Mouse (Mus musculus): ENCODE results near the gene Epha1.

The Epha1 gene

GRCm38 (mm10) chr6:42354076-42355019 lies 18.7 kb downstream of the Epha1 start:
- DNase-seq (ENCODE audit: extremely low read depth, low read depth, low spot score), result no peak

DNA sequence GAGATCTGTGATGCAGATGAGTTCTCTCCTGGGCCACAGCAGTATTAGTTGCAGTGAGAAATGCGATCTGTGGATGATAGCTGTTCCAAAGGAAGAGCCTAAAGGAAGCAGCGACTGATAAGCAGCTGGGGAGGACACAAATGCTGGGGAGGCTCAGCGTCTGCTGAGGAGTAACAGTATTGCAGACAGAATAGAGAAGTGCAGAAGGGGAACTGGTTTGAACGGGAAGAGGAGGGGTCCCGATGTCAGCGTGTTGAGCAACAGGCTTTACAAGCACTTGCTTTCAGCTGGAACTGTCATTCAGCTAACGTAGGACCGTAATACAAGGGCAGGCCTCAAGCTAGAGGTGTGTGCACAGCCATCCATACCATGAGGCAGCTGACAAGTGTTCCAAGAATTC lies 19.9 kb downstream of the Epha1 start:
- no peak for DNase-seq (ENCODE audit: extremely low read depth, low read depth, low spot score)

GRCm38 (mm10) chr6:42352486-42352846 lies 20.6 kb downstream of the Epha1 start:
- DNase-seq (ENCODE audit: extremely low read depth, low read depth, low spot score), result no peak

- no peak for DNase-seq (ENCODE audit: extremely low read depth, low read depth, low spot score)
These were observed 21.1 kb downstream of the Epha1 start for GRCm38 (mm10) chr6:42351776-42352485.

DNA sequence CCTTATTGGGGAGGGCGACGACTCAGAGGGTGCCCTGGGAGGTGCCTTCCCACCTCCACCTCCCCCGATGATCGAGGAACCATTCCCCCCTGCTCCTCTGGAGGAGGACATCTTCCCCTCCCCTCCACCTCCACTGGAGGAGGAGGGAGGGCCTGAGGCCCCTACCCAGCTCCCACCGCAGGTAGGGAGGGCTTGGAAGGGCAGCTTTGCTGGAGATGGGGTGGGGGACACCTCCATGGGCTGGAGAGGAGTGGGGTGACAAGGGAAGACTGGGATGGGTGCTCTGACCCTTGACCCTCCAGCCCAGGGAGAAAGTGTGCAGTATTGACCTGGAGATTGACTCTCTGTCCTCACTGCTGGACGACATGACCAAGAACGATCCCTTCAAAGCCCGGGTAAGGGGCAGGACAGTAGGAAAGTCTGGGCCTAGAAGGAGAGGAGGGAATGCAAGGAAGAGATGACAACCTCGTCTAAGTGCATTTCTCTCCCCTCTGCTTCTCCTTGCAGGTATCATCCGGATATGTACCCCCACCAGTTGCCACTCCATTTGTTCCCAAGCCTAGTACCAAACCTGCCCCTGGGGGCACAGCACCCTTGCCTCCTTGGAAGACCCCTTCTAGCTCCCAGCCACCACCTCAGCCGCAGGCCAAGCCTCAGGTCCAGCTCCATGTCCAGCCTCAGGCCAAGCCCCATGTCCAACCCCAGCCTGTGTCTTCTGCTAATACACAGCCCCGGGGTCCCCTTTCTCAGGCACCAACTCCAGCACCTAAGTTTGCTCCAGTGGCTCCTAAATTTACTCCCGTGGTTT lies 21.9 kb downstream of the Epha1 start:
- DNase-seq (ENCODE audit: extremely low read depth, low read depth, low spot score), result no peak

GRCm38 (mm10) chr6:42350021-42350967 lies 22.8 kb downstream of the Epha1 start:
- DNase-seq (ENCODE audit: extremely low read depth, low read depth, low spot score), result no peak

DNA sequence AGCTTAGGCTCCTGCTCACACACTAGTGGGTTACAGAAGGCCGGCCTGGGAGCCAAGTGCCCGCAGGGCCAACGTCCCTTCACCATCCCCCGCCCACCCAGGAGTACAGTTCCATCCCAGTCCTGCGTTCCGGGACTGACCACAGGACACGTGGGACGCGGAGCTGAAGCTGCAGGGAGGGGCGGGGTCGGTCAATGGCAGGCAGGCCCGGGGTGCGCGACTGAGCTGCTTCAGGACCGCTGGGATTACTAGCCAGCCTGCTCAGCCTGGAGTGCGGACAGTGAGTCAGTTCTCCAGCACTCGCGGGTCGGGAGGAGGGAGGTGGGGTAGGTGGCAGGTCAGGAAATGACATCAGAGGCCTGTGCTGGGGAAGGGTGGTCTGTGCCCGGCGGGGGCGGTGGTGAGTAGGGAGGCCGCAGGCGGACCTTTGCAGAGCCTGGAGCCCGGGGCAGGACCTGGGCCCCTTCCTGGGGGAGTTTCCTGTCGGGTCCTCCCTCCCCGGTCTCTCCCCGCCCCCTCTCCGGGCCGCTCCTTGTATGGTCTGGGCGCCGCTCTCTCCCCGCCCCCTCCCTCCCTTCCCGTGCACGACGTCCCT lies 23.5 kb downstream of the Epha1 start, which contains the start of gene Zyx:
Zyx (plus strand) TSS at position 205 of the 595 bp plus-strand sequence.
- DNase-seq (ENCODE audit: extremely low read depth, low read depth, low spot score), result no peak

DNA sequence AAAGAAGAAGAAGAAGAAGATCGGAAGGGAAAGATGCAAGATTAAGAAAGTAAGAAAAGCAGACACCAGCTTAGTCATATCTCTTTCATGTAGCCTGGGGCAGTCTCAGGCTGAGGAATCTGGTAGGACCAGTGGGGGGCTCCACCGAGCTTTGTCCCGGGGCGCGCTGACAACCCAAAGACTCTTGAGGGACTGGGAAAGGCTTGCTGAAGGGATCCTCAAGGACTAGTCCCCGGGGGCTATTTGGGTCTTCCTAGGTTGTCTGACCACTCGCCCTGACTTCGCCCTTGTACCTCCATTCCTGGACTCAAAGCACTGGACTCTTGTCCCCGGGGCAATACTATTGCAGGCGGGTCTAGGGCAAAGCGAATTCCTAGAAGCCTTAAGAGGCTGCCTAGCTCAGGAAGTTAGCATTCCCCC lies 24.1 kb downstream of the Epha1 start:
- DNase-seq (ENCODE audit: extremely low read depth, low read depth, low spot score), result no peak

- DNase-seq (ENCODE audit: extremely low read depth, low read depth, low spot score), result no peak
These were observed 24.6 kb downstream of the Epha1 start for GRCm38 (mm10) chr6:42348281-42349005.

GRCm38 (mm10) chr6:42344255-42344654 lies 28.8 kb downstream of the Epha1 start:
- DNase-seq (ENCODE audit: extremely low read depth, low read depth, low spot score), result no peak

DNA sequence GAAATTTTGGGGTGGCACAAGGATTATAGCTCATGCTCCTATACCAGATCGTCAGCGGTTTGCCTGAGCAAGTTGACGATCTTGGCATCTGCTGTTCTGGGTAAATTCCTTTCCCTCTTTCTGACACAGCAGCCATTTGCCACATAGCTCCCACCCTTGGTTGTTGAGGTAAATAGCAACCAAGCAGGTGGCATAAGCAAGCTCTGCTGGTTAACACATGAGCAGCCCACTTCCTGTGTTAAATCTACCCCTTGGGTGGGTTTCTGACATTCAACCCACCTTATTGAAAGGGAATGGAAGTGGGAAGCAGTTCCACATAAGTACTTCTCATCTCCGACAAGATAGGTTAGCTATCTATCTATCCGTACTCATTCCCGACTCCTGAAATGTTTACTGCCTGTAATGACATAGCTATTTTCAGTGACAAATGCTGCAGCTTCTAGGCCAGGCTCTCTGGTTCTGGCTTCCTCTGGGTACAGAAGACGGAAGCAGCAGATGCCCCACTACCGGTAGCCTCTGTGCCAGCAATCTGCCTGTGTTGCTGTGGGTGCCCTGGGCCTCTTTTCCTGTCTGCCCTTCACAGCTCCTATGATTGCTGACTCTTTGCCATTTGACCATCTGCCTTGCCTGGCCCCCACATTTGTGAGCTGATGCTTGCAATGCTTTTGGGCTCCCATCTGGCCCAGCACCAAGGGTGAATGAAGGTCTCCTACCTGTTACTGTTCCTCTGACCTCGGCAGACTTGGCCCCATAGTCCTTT lies 29.5 kb downstream of the Epha1 start:
- DNase-seq (ENCODE audit: extremely low read depth, low read depth, low spot score), result no peak

DNA sequence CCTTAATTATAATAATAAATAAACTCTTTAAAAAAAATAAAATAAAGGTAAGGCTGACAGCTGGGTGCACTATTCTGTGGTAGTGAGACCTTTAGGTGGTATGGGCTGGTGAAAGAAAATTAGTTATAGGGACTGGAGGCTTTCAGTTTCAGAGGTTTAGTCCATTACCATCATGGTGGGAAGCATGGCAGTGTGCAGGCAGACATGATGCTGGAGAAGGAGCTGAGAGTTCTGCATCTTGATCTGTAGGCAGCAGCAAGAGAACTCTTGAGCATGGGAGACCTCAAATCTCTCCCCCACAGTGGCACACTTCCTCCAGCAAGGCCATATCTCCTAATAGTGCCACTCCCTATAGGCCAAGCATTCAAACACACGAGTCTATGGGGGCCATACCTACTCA lies 30.9 kb downstream of the Epha1 start:
- DNase-seq (ENCODE audit: extremely low read depth, low read depth, low spot score), result no peak

DNA sequence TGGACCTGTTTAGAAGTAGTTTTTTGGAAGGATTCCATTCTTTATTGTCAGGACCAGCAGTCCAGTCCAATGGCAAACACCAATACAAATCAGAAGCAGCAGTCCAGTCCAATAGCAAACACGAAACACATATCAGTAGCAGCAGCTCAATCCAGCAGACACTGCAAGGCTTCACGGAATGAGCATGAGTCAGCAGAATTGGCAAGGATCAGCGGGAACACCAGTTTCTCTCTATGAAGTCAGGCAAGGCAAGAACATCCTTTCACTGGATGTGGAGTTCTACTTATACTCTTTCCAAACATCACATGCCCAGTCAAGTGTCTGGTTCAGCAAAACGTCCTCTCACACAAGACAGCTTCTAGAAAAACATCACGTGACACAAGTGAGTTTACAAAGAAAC lies 33.1 kb downstream of the Epha1 start:
- DNase-seq (ENCODE audit: extremely low read depth, low read depth, low spot score), result no peak

DNA sequence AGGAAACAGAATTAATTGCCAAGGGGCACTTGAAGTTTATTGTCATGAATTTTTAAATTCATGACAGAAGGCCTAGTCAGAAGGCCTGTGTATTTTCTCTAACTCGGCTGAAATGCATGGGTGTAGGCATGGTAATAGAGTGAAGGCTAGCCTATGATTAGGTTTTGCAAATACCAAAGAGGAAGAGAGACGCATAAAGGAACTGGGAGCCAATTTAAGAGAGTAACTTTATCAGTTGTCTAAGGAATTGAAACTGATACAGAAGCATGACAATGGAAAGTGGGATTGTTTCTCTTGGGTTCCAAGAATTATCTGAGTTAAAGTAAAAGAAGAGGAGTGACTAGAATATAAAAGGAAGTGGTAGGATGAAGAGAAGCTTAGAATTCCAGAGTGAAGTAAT lies 33.9 kb downstream of the Epha1 start:
- no peak for DNase-seq (ENCODE audit: extremely low read depth, low read depth, low spot score)

- DNase-seq (ENCODE audit: extremely low read depth, low read depth, low spot score), result no peak
These were observed 42.1 kb downstream of the Epha1 start for GRCm38 (mm10) chr6:42330946-42331345.

DNA sequence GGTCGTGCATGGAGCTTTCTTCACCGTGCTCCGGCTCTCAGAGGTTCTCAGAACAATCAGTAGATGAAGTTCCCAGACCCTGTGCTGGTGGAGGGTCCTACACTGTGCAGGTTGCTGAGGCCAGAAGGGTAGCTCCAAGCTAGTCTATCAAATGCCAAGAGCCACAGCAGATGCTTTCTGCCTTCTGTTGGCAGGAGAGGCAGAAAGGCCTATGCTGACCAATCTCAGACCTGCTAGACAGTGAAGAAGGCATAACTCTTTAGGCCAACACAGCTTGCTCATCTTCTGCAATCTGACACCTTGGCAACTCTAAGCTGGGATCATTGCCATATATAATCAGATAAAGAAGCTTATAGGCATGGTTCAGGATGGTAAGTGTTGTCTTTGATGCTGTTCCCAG lies 42.9 kb downstream of the Epha1 start:
- no peak for DNase-seq (ENCODE audit: extremely low read depth, low read depth, low spot score)

DNA sequence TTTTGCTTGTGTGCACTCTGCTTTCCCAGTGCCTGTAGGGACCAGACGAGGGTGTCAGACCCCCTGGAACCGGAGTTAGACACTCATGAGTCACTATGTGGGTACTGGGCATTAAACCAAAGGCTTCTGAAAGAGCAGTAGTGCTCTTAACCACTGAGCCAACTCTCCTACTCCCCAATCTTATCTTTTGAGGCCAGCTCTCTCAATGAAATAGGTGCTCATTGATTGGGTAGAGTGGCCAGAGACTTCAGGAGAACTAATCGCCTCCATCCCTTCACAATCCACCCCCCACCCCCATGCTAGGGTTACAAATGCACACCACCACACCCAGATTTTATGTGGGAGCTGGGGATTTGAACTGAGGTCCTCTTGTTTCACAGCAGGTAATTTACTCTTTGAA lies 44.3 kb downstream of the Epha1 start:
- no peak for DNase-seq (ENCODE audit: extremely low read depth, low read depth, low spot score)

DNA sequence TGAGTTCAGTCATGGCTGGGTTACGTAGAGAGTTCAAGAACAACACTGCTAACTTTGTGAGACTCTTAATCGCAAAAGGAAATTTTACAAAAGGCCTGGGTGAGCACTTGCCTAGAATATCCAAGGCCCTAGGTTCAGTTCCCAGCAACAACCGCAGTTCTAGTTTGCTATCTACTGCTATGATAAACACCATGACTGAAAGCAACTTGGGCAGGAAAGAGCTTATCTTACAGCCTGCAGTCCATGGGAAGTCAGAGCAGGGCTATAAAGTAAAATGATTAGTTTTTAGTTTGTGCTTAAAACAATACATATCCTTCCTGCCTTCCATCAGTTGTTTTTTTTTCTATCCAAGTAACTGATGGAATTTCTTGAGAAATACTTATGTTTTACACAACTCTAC lies 46.6 kb downstream of the Epha1 start:
- no peak for DNase-seq (ENCODE audit: extremely low read depth, low read depth, low spot score)

DNA sequence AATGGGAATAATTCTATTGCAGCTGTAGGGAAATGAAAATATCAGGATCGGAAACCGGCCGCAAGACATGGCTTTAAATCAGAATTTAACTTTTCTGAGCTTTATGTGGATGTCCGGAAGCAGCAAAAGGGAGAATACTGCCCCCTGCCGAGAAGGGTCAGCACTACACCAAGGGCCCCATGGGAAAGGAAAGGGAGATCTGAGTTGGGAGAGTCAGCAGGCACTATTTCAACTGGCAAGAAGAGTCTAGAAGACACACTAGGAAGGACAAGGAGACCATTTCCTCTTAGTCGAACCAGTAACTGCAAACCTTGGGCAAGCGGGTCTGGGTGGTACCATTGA lies 47.8 kb downstream of the Epha1 start:
- no peak for DNase-seq (ENCODE audit: extremely low read depth, low read depth, low spot score)

All from fat pad, adult 2 months (tissue).